Mouse (Mus musculus) CH12.LX (cell line): Measurements from ENCODE around the gene Lrrc55.

Source experiments
- CHD1 ChIP-seq: IDR thresholded peaks from 2 replicates; pipeline ENCODE4 v1.6.1; 2012; ENCODE audit warnings: low read depth, low read length, improper control_type of control experiment, inconsistent platforms
- CTCF ChIP-seq, 2 experiments: IDR thresholded peaks in 1 of 2; conservative IDR thresholded peaks in 1 of 2; 2 replicates each; pipeline ENCODE4 v1.5.1; 2011 to 2012; ENCODE audit warnings: low read depth in 2 of 2, low read length in 2 of 2, improper control_type of control experiment in 1 of 2, inconsistent platforms in 1 of 2, mild to moderate bottlenecking in 1 of 2, moderate library complexity in 1 of 2
- E2F4 ChIP-seq: IDR thresholded peaks from 2 replicates; pipeline ENCODE4 v1.6.1; 2011; ENCODE audit warnings: low read depth, low read length, improper control_type of control experiment; ENCODE audit not compliant: insufficient replicate concordance
- EP300 ChIP-seq: IDR thresholded peaks from 2 replicates; pipeline ENCODE4 v1.6.1; 2011; ENCODE audit warnings: low read length, improper control_type of control experiment
- GABPA ChIP-seq: IDR thresholded peaks from 2 replicates; pipeline ENCODE4 v1.6.1; 2012; ENCODE audit warnings: low read depth, low read length, improper control_type of control experiment, inconsistent platforms; ENCODE audit not compliant: insufficient replicate concordance
- JUN ChIP-seq: IDR thresholded peaks from 2 replicates; pipeline ENCODE4 v1.6.1; 2011; ENCODE audit warnings: low read depth, mild to moderate bottlenecking, low read length, improper control_type of control experiment, moderate library complexity; ENCODE audit not compliant: insufficient read depth
- MEF2A ChIP-seq: IDR thresholded peaks from 2 replicates; pipeline ENCODE4 v1.6.1; 2014; ENCODE audit warnings: low read depth, mild to moderate bottlenecking, inconsistent platforms, low read length, improper control_type of control experiment, borderline replicate concordance
- MXI1 ChIP-seq: IDR thresholded peaks from 2 replicates; pipeline ENCODE4 v1.6.1; 2011; ENCODE audit warnings: mild to moderate bottlenecking, low read depth, low read length, improper control_type of control experiment
- POLR2A ChIP-seq: IDR thresholded peaks from 2 replicates; pipeline ENCODE4 v1.6.1; 2011; ENCODE audit warnings: low read depth, mild to moderate bottlenecking, improper control_type of control experiment, low read length
- RCOR1 ChIP-seq: conservative IDR thresholded peaks from 2 replicates; pipeline ENCODE4 v1.6.1; 2012; ENCODE audit warnings: low read depth, mild to moderate bottlenecking, inconsistent platforms, low read length, improper control_type of control experiment
- SMC3 ChIP-seq: IDR thresholded peaks from 2 replicates; pipeline ENCODE4 v1.6.1; 2011; ENCODE audit warnings: low read depth, low read length, improper control_type of control experiment
- TBP ChIP-seq: conservative IDR thresholded peaks from 2 replicates; pipeline ENCODE4 v1.6.1; 2011; ENCODE audit warnings: low read depth, low read length, improper control_type of control experiment
- TCF12 ChIP-seq: IDR thresholded peaks from 2 replicates; pipeline ENCODE4 v1.6.1; 2014; ENCODE audit warnings: low read depth, mild to moderate bottlenecking, inconsistent platforms, low read length, improper control_type of control experiment
- ZKSCAN1 ChIP-seq: IDR thresholded peaks from 2 replicates; pipeline ENCODE4 v1.6.1; 2012; ENCODE audit warnings: low read depth, inconsistent platforms, low read length, improper control_type of control experiment, borderline replicate concordance

DNA sequence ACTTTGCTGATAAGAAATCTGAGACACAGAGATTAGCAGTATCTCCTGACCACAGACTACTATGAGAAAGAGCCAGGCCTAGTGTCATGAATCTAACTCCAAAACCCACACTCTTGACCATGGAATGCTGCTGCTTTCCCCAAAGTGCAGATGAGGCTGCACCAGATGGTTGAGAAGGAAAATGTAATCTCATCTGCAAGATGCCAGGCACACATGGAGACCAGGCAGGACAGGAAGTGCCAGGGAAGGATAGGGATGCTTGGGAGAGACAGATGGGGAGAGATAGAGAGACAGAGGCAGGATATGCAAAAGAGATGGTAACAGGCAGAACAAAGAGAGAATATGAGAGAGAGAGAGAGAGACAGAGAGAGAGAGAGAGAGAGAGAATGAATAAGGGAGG is 56.2 kb downstream of the Lrrc55 start:
- no peak for TF ChIP-seq TBP
- no peak for TF ChIP-seq CTCF (conservative IDR thresholded peaks at IDR 0.05 in 1 of 2, IDR thresholded peaks at IDR 0.05 in 1 of 2; ENCODE audit: low read depth in 2 of 2, low read length in 2 of 2)
- TF ChIP-seq POLR2A: no peak
- TF ChIP-seq MEF2A: no peak
- no peak for TF ChIP-seq EP300
- no peak for TF ChIP-seq GABPA
- no peak for TF ChIP-seq MXI1
- TF ChIP-seq ZKSCAN1: no peak
- no peak for TF ChIP-seq TCF12
- TF ChIP-seq E2F4: no peak
- no peak for TF ChIP-seq RCOR1
- TF ChIP-seq CHD1: no peak
- TF ChIP-seq SMC3: no peak
- TF ChIP-seq JUN: no peak
